Mouse (Mus musculus): ENCODE data around the gene Tns3. TPM values are rescaled to one million over a fixed set of nuclear protein-coding genes. Genes with fewer than 3 reads are reported as not detected.

Gene Tns3
- polyA plus RNA-seq, 1 experiment from 2014 or later, result 3.6 TPM

- Histone ChIP-seq H3K36me3 (replicated peaks; ENCODE audit: insufficient read depth, low read length) (no peaks in the 10 kb centered on the region), H3K27me3 (ENCODE audit: insufficient read depth, low read length) (no peaks in the 10 kb centered on the region), H3K4me1 (ENCODE audit: insufficient read depth) (peaks cover 18% of the 10 kb centered on the region), H3K9ac (replicated peaks) (no peak overlapping the region), H3K4me3 (ENCODE audit: low read depth, low read length) (no peak overlapping the region), H3K4me2 (ENCODE audit: low read depth, low read length) (no peak overlapping the region), H3K27ac (ENCODE audit: low read depth) (no peak overlapping the region), H3K9me3 (ENCODE audit: low read length) (no peaks in the 10 kb centered on the region)
- TF ChIP-seq EP300 (IDR thresholded peaks at IDR 0.05; ENCODE audit: low read depth) (no peak), CTCF (IDR thresholded peaks at IDR 0.05; ENCODE audit: low read depth) (no peak)
- DNase-seq, result no peak
- 71% methylated on average over 1 of the region's 1 CpGs for WGBS (ENCODE audit: insufficient replicate concordance)
- no peak for ATAC-seq
Observed at GRCm38 (mm10) chr11:8607123-8607522, 57.2 kb downstream of the Tns3 start.

GRCm38 (mm10) chr11:8604789-8605569 lies 59.4 kb downstream of the Tns3 start:
- no peak for DNase-seq
- no peak overlapping the region for H3K27ac ChIP-seq (ENCODE audit: low read depth)

DNA sequence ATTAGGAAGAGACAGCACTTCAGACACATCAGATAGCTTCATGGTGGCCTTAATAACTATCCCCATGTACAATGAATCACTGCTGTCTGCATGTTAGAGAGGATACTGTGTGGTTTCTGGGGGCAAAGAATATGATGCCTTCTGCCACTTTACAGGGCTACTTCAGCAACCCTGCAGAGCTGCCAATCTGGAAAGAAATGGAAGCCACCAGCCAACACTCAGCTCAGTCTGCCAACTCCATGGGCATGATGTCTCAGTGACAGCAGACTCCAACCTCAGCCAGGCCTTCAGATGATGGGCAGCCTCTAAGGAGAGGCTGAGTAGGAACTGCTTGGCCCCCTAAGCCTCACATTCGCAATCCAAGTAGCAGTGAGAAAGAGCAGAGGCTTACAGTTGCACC lies 61.7 kb downstream of the Tns3 start:
- DNase-seq, result no peak
- no peak for ATAC-seq
- H3K9me3 ChIP-seq (ENCODE audit: low read length), result no peaks in the 10 kb centered on the region
- H3K9ac ChIP-seq (replicated peaks), result no peak overlapping the region
- H3K4me2 ChIP-seq (ENCODE audit: low read depth, low read length), result no peak overlapping the region
- H3K36me3 ChIP-seq (replicated peaks; ENCODE audit: insufficient read depth, low read length), result peaks cover 11% of the 10 kb centered on the region
- H3K4me1 ChIP-seq (ENCODE audit: insufficient read depth), result peaks cover 13% of the 10 kb centered on the region
- H3K27me3 ChIP-seq (ENCODE audit: insufficient read depth, low read length), result no peaks in the 10 kb centered on the region
- 81% methylated on average over 1 of the region's 1 CpGs for WGBS (ENCODE audit: insufficient replicate concordance)
- H3K4me3 ChIP-seq (ENCODE audit: low read depth, low read length), result no peak overlapping the region
- H3K27ac ChIP-seq (ENCODE audit: low read depth), result no peak overlapping the region
- TF ChIP-seq EP300 (IDR thresholded peaks at IDR 0.05; ENCODE audit: low read depth) (no peak), CTCF (IDR thresholded peaks at IDR 0.05; ENCODE audit: low read depth) (no peak)

More at GRCm38 (mm10) chr11:8604789-8605569, 59.4 kb downstream of the Tns3 start:
- TF ChIP-seq CTCF (IDR thresholded peaks at IDR 0.05; ENCODE audit: low read depth), result no peak
- TF ChIP-seq EP300 (IDR thresholded peaks at IDR 0.05; ENCODE audit: low read depth), result no peak
- Histone ChIP-seq H3K27me3 (ENCODE audit: insufficient read depth, low read length) (no peaks in the 10 kb centered on the region), H3K4me2 (ENCODE audit: low read depth, low read length) (no peak overlapping the region), H3K9me3 (ENCODE audit: low read length) (no peaks in the 10 kb centered on the region), H3K4me1 (ENCODE audit: insufficient read depth) (peaks cover 13% of the 10 kb centered on the region), H3K4me3 (ENCODE audit: low read depth, low read length) (no peak overlapping the region), H3K36me3 (replicated peaks; ENCODE audit: insufficient read depth, low read length) (peaks cover 2% of the 10 kb centered on the region; the same call in 1 of the 2 replicates), H3K9ac (replicated peaks) (no peak overlapping the region)
- no peak for ATAC-seq
- WGBS (ENCODE audit: insufficient replicate concordance), result 63% methylated on average over 10 of the region's 10 CpGs

DNA sequence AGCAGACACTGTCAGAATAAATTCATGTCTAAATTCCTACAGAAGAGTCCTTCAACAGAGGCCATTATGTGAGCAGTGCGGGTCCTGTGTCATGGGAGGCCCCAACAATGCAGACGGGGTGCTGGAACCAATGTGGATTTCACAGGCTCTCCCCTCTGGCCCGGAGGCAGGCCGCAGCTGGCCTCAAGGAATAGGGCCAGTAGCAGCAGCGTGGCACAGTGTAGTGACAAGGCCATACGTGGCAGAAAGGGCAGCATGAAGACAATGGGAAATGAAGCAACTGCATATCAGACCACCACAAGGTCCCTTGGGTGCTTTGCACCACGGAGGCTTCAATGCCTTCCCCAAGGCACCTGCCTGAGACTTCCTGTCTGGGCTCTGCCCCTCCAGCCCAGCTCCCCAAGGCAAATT lies 62.9 kb downstream of the Tns3 start:
- no peak overlapping the region for H3K27ac ChIP-seq (ENCODE audit: low read depth)
- H3K4me3 ChIP-seq (ENCODE audit: low read depth, low read length), result no peak overlapping the region
- no peak for ATAC-seq
- no peak for DNase-seq
- H3K9me3 ChIP-seq (ENCODE audit: low read length), result no peaks in the 10 kb centered on the region
- H3K9ac ChIP-seq (replicated peaks), result no peak overlapping the region
- TF ChIP-seq CTCF (IDR thresholded peaks at IDR 0.05; ENCODE audit: low read depth), result no peak
- no peak for TF ChIP-seq EP300 (IDR thresholded peaks at IDR 0.05; ENCODE audit: low read depth)
- H3K27me3 ChIP-seq (ENCODE audit: insufficient read depth, low read length), result no peaks in the 10 kb centered on the region
- H3K36me3 ChIP-seq (replicated peaks; ENCODE audit: insufficient read depth, low read length), result peaks cover 12% of the 10 kb centered on the region
- H3K4me1 ChIP-seq (ENCODE audit: insufficient read depth), result peaks cover 13% of the 10 kb centered on the region
- H3K4me2 ChIP-seq (ENCODE audit: low read depth, low read length), result no peak overlapping the region
- WGBS (ENCODE audit: insufficient replicate concordance), result 54% methylated on average over 7 of the region's 7 CpGs

DNA sequence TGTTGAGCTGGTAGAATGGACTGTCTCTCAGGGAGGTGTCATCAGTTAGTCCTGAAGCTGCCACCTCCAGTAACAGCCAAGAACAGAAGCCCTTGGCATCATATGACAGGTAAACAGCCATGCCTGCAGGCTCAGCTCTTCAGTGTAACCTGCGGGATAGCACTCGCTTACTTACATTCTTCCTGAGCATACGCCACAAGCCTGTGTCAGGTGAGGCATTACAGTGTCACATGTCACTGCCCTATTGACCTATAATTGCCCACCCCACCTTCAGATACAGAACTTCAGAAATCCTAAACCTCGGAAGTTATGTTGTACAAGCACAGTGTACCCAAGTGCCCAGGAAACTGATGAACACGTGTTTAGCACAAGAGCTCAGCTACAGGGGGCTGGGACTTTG lies 68.7 kb downstream of the Tns3 start:
- no peak overlapping the region for H3K27ac ChIP-seq (ENCODE audit: low read depth)
- whole genome bisulfite sequencing (ENCODE audit: insufficient replicate concordance), result 82% methylated on average over 5 of the region's 5 CpGs
- no peak for DNase-seq

DNA sequence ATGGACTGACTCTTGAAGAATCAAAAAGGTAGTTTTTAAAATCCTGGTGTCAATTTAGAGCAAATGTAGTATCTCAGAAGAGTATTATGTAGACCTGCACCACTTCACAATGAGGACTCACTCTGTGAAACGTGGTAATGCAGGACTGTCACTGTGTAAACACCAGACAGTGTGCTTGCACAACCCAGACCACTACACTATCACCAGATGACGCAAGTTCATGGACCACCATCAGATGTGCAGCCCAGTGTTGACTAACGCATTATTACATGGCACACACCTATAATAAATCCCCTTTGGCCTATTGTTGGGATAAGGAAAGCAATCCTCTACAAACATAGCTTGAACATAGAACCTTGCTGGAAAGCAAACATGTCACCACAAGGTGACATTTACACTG lies 71.2 kb downstream of the Tns3 start:
- ATAC-seq (peak; percentile 46), DNase-seq (no peak)
- H3K27ac ChIP-seq (ENCODE audit: low read depth), result no peak overlapping the region
- TF ChIP-seq CTCF (IDR thresholded peaks at IDR 0.05; ENCODE audit: low read depth) (no peak), EP300 (IDR thresholded peaks at IDR 0.05; ENCODE audit: low read depth) (no peak)
- H3K4me3 ChIP-seq (ENCODE audit: low read depth, low read length), result no peak overlapping the region
- no peak overlapping the region for H3K9ac ChIP-seq (replicated peaks)
- H3K4me2 ChIP-seq (ENCODE audit: low read depth, low read length), result no peak overlapping the region
- no peaks in the 10 kb centered on the region for H3K9me3 ChIP-seq (ENCODE audit: low read length)
- H3K4me1 ChIP-seq (ENCODE audit: insufficient read depth), result peaks cover 38% of the 10 kb centered on the region
- peaks cover 5% of the 10 kb centered on the region; the same call in 1 of the 2 replicates for H3K36me3 ChIP-seq (replicated peaks; ENCODE audit: insufficient read depth, low read length)
- WGBS (ENCODE audit: insufficient replicate concordance), result 50% methylated on average over 3 of the region's 3 CpGs
- H3K27me3 ChIP-seq (ENCODE audit: insufficient read depth, low read length), result no peaks in the 10 kb centered on the region

More for the DNA sequence above, 68.7 kb downstream of the Tns3 start:
- no peak for ATAC-seq
- Histone ChIP-seq H3K9me3 (ENCODE audit: low read length) (no peaks in the 10 kb centered on the region), H3K4me2 (ENCODE audit: low read depth, low read length) (no peak overlapping the region), H3K9ac (replicated peaks) (no peak overlapping the region), H3K4me3 (ENCODE audit: low read depth, low read length) (no peak overlapping the region), H3K36me3 (replicated peaks; ENCODE audit: insufficient read depth, low read length) (peaks cover 12% of the 10 kb centered on the region), H3K4me1 (ENCODE audit: insufficient read depth) (peaks cover 22% of the 10 kb centered on the region), H3K27me3 (ENCODE audit: insufficient read depth, low read length) (no peaks in the 10 kb centered on the region)
- no peak for TF ChIP-seq CTCF (IDR thresholded peaks at IDR 0.05; ENCODE audit: low read depth)
- TF ChIP-seq EP300 (IDR thresholded peaks at IDR 0.05; ENCODE audit: low read depth), result no peak

Data from liver, postnatal 0 days (tissue).